Mouse (Mus musculus) fibroblast of lung, adult 2 months (primary cell): ENCODE data around the gene Pithd1.

Experiments
- DNase-seq: peaks from one replicate; pipeline ENCODE4 v3.0.0-alpha.2; 2011; ENCODE audit warnings: low read depth

The Pithd1 gene

DNA sequence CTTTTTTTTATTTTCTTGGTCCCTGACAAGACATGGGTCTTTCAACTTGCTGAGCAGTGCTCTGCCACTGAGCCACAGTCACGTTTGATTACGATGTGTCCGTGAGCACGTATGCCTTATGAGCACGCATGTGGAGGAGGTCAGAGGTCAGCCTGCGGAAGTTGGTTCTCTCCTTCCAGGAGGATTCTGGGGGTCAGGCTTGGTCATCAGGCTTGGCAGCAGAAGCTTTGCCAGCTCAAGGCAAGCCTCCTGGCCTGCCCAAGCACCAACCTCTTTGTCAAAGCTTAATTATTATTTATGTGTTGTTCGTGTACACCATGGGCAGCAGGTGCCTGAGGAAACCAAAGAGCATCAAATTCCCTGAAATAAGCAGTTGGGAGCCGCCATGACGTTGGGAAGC is 58.7 kb downstream of the Pithd1 start:
- no peak for DNase-seq

DNA sequence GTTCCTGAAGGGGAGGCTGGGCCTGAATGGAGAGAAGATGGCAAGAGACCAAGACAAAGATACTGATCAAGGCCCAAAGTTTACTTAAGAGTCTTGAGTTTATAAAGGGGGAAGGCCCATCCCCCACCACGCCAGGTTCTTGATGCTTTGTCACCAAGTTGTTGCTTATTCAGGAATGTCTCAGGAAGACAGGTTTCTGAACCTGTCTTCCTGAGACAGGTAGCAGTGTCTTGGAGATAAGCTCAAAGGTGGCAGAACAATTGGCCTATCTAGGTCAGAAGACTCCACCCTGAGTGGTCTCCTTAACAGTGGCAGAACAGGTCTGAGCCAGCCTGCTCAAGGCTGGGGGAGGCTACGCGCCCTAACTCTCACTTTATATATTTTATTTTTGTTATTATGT is 60.2 kb downstream of the Pithd1 start:
- no peak for DNase-seq

DNA sequence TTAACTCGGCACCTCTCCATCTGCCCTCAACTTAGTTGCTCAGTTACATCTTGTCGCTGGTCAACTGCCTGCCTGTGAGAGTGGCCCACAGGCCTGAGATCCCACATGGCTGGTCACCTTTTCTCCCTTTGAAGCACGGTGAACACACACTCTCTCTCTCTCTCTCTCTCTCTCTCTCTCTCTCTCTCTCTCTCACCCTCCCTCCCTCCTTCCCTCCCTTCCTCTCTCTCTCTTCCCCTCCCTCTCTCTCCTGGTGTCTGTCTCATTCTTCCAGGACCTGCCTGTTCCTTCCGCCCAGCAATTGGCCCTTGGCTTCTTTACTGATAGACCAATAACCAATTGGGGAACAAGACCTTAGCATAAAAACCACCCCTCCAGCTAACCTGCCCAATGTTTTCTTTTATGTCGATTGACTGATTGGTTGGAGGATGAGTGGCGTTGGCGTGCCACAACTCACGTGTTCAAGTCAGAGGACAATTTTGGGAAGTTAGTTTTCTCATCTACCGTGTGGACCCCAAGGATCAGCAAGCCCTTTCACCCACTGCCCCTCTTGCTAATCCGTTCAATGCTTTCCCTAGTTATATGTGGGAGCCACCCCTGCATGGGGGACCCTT is 60.8 kb downstream of the Pithd1 start:
- no peak for DNase-seq
